Mouse (Mus musculus) liver, embryonic 16.5 days (tissue): ENCODE measurements at regions not wholly inside any gene's neighbourhood (a gene's known extent, or its start where the extent isn't known, plus 50 kb on each side); places are given as distances from the start of the nearest gene placed in this dataset.

ENCODE experiments used
- ATAC-seq: fragments of 200-750 bp; cut with Nextera tagmentation; 2 replicates; pipeline ENCODE4 v1.8.0; 2017; ENCODE audit warnings: low read depth, mild to moderate bottlenecking, moderate number of reproducible peaks, moderate library complexity
- H3K27ac ChIP-seq: fragments of 300-500 bp; sonication (generic); 2 replicates; pipeline ENCODE4 v1.5.1; 2014; ENCODE audit warnings: mild to moderate bottlenecking, low read length
- H3K27me3 ChIP-seq: fragments of 300-500 bp; sonication (generic); 2 replicates; pipeline ENCODE4 v1.6.1; 2014; ENCODE audit warnings: low read depth, low read length, mixed read lengths; ENCODE audit not compliant: control insufficient read depth, insufficient read depth
- H3K36me3 ChIP-seq: fragments of 300-500 bp; sonication (generic); 2 replicates; pipeline ENCODE4 v1.6.1; 2014; ENCODE audit warnings: mild to moderate bottlenecking; ENCODE audit not compliant: control insufficient read depth, insufficient read depth
- H3K4me1 ChIP-seq: fragments of 300-500 bp; sonication (generic); 2 replicates; pipeline ENCODE4 v1.6.1; 2014; ENCODE audit warnings: low read depth, low read length, mixed read lengths; ENCODE audit not compliant: control insufficient read depth
- H3K4me2 ChIP-seq: fragments of 300-500 bp; sonication (generic); 2 replicates; pipeline ENCODE4 v1.6.1; 2014; ENCODE audit warnings: low read depth, low read length, mixed read lengths
- H3K4me3 ChIP-seq: fragments of 300-500 bp; sonication (generic); 2 replicates; pipeline ENCODE4 v1.5.1; 2014; ENCODE audit warnings: low read depth, mild to moderate bottlenecking, low read length
- H3K9ac ChIP-seq: fragments of 300-500 bp; sonication (generic); 2 replicates; pipeline ENCODE4 v1.6.1; 2014; ENCODE audit warnings: low read depth, low read length
- H3K9me3 ChIP-seq: fragments of 300-500 bp; sonication (generic); replicated peaks from 2 replicates; pipeline ENCODE4 v1.6.1; 2016; ENCODE audit warnings: low read length; ENCODE audit not compliant: control insufficient read depth
- WGBS: fragments of 180-500 bp; shearing (Covaris S2); extraction: QIAGEN DNeasy Blood & Tissue Kit; methylation state at CpG from one replicate; pipeline ENCODE4 v1.1.7; 2014; ENCODE audit not compliant: insufficient replicate concordance; 5-methylcytosine and 5-hydroxymethylcytosine counted together

DNA sequence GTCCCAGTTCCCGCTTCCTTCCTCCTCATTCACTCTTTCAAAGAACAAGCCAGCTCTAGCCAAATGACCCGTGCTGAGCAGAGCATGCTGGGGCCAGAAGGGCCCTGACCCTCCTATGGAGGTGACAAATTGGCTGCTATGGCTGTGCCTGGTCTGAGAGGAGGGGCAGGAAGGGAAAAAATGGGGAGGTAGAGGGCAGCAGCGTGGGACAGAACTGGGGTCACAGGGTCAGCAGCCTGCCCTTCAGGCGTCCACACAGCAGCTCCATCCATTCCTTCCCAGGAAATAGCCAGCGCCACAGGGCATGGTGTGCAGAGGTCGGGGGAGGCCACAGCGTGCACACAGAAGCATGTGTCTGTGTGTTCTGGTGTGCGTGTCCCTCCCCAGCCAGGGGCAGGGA lies 292.2 kb upstream of the Tbx3 start:
- Histone ChIP-seq H3K4me2 (no peak overlapping the region), H3K4me1 (no peaks in the 10 kb centered on the region), H3K27me3 (no peaks in the 10 kb centered on the region), H3K9ac (no peak overlapping the region), H3K9me3 (no peaks in the 10 kb centered on the region), H3K27ac (no peak overlapping the region), H3K4me3 (no peak overlapping the region), H3K36me3 (no peaks in the 10 kb centered on the region)
- no peak for ATAC-seq
- 33% methylated on average over 8 of the region's 8 CpGs for WGBS

DNA sequence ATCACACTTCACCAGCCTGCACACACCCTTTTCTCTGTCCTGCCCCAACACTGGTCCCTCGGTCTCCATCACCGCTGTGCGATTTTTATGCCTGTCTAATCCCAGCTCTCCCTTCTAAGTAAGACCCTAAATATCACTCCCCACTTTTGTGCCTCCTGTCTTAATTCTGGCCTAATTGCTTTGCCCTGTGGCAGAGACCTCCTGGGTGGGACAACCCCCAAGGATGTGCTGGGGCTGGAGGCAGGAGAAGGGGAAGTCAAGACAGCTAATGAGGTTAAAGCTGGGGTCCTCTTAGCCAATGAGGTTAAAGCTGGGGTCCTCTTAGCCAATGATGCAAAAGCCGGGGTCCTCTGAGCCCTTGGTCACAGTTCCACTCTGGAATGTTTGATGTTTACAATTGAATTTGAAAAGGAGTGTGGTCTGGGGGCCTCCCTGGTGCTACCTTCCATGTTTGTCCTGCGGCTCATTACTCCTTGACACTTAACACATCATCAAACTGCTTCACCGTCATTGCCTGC lies 290.5 kb upstream of the Tbx3 start:
- WGBS = 63% methylated on average over 6 of the region's 6 CpGs
- no peak overlapping the region for H3K4me2 ChIP-seq
- H3K9ac ChIP-seq = no peak overlapping the region
- H3K4me1 ChIP-seq = no peaks in the 10 kb centered on the region
- H3K27me3 ChIP-seq = no peaks in the 10 kb centered on the region
- H3K36me3 ChIP-seq = no peaks in the 10 kb centered on the region
- no peak overlapping the region for H3K4me3 ChIP-seq
- no peaks in the 10 kb centered on the region for H3K9me3 ChIP-seq
- ATAC-seq = no peak
- no peak overlapping the region for H3K27ac ChIP-seq

DNA sequence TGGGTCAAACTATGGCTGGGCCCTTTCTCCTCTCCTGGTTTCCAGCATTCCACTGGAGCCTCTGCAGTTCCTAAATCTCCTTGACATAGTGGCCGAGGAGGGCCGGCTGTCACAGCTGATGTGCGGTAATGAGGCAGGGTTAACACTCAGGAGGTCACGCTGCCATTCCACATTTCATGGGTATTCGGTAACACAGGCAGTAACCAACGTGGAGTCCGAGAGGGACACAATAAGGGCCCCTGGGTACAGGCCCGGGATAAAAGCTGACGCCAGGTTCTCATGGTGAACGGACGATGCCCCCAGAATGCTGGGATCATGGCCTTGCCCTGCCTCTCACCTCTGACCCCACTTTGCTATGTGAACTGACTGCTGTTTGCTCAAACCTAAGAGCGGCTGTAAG lies 289.0 kb upstream of the Tbx3 start:
- Histone ChIP-seq H3K36me3 (no peaks in the 10 kb centered on the region), H3K27me3 (no peaks in the 10 kb centered on the region), H3K9me3 (no peaks in the 10 kb centered on the region), H3K4me3 (no peak overlapping the region), H3K9ac (no peak overlapping the region), H3K4me2 (no peak overlapping the region), H3K4me1 (no peaks in the 10 kb centered on the region), H3K27ac (no peak overlapping the region)
- no peak for ATAC-seq
- WGBS = 78% methylated on average over 12 of the region's 12 CpGs

DNA sequence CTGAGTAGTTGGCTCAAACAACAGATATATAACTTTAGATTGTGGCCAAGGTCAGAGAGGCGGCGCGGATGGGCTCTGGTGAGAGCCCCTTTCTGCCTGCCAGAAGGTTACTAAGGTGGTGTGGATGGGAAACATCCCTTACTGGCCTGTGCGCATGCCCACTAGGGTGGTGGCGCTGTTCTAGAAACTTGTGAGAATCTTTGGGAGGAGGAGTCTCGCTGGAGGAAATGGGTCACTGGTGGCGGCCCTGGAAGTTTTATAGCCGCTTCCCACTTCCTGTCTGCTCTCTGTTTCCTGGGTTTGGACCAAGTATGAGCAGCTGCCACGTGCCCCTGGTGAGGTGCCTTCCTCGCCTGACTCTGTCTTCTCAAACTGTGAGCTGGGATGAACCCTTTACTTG lies 285.0 kb upstream of the Tbx3 start:
- ATAC-seq = no peak
- no peaks in the 10 kb centered on the region for H3K27me3 ChIP-seq
- no peak overlapping the region for H3K4me3 ChIP-seq
- WGBS = 56% methylated on average over 10 of the region's 10 CpGs
- H3K9ac ChIP-seq = no peak overlapping the region
- no peaks in the 10 kb centered on the region for H3K9me3 ChIP-seq
- H3K27ac ChIP-seq = no peak overlapping the region
- no peaks in the 10 kb centered on the region for H3K36me3 ChIP-seq
- no peaks in the 10 kb centered on the region for H3K4me1 ChIP-seq
- H3K4me2 ChIP-seq = no peak overlapping the region

DNA sequence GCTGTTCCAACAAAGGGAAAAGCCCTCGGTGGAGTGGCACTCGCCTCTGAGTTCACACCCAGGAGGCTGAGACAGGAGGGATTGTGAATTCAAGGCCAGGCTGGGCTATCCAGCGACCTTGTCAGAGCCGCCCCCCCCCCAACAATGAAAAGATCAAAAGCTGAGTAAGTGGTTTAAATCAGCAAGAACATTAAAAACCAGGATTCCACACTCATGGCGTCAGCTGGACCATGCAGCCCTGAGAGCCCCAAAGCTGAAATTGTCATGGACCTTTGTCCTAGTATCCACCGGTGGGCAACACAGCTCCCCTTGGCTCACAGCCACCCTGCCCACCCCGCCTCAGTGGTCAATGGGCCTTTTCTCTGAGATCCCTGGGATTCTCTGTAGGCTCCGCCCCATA lies 283.6 kb upstream of the Tbx3 start:
- no peak overlapping the region for H3K4me2 ChIP-seq
- H3K4me1 ChIP-seq = no peaks in the 10 kb centered on the region
- ATAC-seq = no peak
- H3K27ac ChIP-seq = no peak overlapping the region
- H3K4me3 ChIP-seq = no peak overlapping the region
- H3K27me3 ChIP-seq = no peaks in the 10 kb centered on the region
- no peaks in the 10 kb centered on the region for H3K9me3 ChIP-seq
- 67% methylated on average over 8 of the region's 8 CpGs for WGBS
- H3K36me3 ChIP-seq = no peaks in the 10 kb centered on the region
- no peak overlapping the region for H3K9ac ChIP-seq

DNA sequence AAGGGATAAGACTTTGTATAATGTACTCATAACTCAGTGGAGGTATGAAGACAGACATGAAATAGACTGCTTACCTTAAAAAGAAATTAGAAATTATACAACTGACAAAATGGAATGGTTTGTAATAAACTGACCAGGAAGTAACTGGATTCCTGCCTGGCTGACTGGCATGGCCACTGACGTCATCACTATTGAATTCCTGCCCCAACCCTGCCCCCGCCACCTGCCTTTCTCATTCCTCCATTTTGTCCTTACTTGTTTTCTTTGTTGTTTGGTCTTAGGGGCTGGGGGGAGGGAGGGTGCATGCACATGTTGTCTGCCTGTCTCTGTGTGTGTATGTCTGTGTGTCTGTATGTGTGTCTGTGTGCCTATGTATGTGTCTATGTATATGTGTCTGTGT lies 283.2 kb upstream of the Tbx3 start:
- ATAC-seq = no peak
- 74% methylated on average over 2 of the region's 2 CpGs for WGBS
- H3K4me2 ChIP-seq = no peak overlapping the region

DNA sequence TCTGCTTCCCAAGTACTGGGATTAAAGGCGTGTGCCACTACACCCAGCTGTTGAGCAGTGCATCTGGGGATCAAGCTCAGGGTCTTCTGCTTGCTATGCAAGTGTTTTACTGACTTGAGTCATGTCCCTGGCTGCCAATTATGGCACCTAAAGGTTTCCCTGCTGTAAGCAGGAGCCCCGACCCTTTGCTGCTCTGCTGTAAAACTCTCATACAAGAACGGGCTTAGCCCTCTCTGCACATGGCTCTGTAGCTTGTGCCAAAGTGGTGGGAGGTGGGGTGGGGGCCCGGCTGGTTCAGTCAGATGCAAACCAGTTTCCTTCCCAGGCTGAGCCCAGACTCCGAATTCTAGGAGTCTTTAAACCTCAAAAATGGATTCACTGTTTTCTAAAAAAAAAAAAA lies 281.6 kb upstream of the Tbx3 start:
- ATAC-seq = no peak
- Histone ChIP-seq H3K9ac (no peak overlapping the region), H3K4me3 (no peak overlapping the region), H3K36me3 (no peaks in the 10 kb centered on the region), H3K4me1 (no peaks in the 10 kb centered on the region), H3K4me2 (no peak overlapping the region), H3K27me3 (no peaks in the 10 kb centered on the region), H3K27ac (no peak overlapping the region), H3K9me3 (no peaks in the 10 kb centered on the region)
- 44% methylated on average over 5 of the region's 5 CpGs for WGBS

More for the DNA sequence above, 283.2 kb upstream of the Tbx3 start:
- H3K27me3 ChIP-seq = no peaks in the 10 kb centered on the region
- H3K4me3 ChIP-seq = no peak overlapping the region
- no peaks in the 10 kb centered on the region for H3K36me3 ChIP-seq
- H3K4me1 ChIP-seq = no peaks in the 10 kb centered on the region
- no peaks in the 10 kb centered on the region for H3K9me3 ChIP-seq
- no peak overlapping the region for H3K27ac ChIP-seq
- H3K9ac ChIP-seq = no peak overlapping the region

DNA sequence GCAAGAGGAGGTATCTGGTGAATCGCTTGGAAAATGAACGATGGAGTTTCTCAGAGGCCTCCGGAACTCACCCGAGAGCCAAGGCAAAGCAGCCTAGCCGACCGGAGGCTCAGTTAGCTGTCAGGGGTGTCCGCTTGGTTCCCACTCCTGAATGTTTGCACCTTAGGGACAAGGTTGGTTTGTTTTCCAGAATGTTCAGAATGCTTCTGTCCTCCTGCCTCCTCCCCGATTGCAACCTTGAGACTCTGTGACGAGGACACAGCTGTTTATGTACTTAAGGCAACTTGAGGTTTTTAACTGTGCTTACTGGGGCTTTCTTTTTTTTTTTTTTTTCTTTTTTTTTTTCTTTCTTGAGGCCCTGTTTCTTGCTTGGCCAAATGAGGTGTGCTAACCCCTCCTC lies 281.1 kb upstream of the Tbx3 start:
- no peak overlapping the region for H3K27ac ChIP-seq
- no peaks in the 10 kb centered on the region for H3K4me1 ChIP-seq
- H3K4me3 ChIP-seq = no peak overlapping the region
- ATAC-seq = no peak
- H3K27me3 ChIP-seq = no peaks in the 10 kb centered on the region
- 75% methylated on average over 9 of the region's 9 CpGs for WGBS
- H3K9me3 ChIP-seq = no peaks in the 10 kb centered on the region
- H3K9ac ChIP-seq = no peak overlapping the region
- no peaks in the 10 kb centered on the region for H3K36me3 ChIP-seq
- no peak overlapping the region for H3K4me2 ChIP-seq

DNA sequence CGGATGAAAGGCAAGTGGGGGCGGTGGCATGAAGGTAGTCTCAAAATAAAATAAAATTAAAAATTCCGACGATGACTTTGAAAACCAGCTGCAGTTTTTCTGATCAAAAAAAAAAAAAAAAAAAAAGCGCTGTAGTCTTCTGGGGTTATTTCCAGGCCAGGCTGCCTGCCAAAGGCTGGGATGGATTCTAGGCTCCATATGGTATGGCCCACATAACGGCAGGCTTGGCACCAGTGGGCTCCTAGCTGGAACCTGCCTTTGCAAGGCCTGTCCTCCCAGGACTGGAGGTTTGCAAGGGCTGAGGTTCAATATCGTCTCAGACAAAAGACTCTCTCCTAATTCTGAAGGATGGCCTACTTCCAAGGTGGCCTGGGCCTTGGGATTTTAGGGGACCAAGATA lies 280.6 kb upstream of the Tbx3 start:
- Histone ChIP-seq H3K9ac (no peak overlapping the region), H3K9me3 (no peaks in the 10 kb centered on the region), H3K4me3 (no peak overlapping the region), H3K27ac (no peak overlapping the region), H3K4me2 (no peak overlapping the region), H3K27me3 (no peaks in the 10 kb centered on the region), H3K4me1 (no peaks in the 10 kb centered on the region), H3K36me3 (no peaks in the 10 kb centered on the region)
- WGBS = 67% methylated on average over 7 of the region's 7 CpGs
- no peak for ATAC-seq

DNA sequence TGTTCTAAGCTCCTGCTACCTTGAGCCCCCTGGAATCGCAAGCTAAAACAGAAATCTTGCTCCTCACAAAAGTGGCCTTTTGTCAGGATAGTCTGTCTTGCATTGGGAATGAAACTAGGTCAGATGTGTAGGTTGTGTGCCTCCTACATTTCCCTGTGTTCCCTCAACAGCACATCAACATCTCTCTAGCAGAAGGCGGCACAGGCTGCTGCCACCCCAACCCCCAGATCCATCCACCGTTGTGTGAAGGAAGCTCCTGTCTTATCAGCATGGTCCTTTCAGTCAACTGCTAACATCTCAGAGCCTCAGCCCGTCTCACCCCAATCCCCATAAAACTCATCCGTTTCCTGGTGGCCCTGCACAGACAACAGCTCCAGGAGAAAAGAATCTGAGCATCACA lies 272.0 kb upstream of the Tbx3 start:
- Histone ChIP-seq H3K9ac (no peak overlapping the region), H3K4me3 (no peak overlapping the region), H3K4me2 (no peak overlapping the region), H3K36me3 (no peaks in the 10 kb centered on the region), H3K27ac (no peak overlapping the region), H3K9me3 (no peaks in the 10 kb centered on the region), H3K27me3 (no peaks in the 10 kb centered on the region), H3K4me1 (no peaks in the 10 kb centered on the region)
- 32% methylated on average over 5 of the region's 5 CpGs for whole genome bisulfite sequencing
- ATAC-seq = no peak
